Mouse (Mus musculus) olfactory bulb, adult 2 months (tissue): ENCODE data around the gene Hmgcll1.

ENCODE experiments used
- CTCF ChIP-seq: fragments of 200-500 bp; IDR thresholded peaks from 2 replicates; pipeline ENCODE4 v1.5.1; 2012; ENCODE audit warnings: low read depth, mild to moderate bottlenecking, low read length, moderate library complexity; ENCODE audit not compliant: insufficient read depth
- POLR2A ChIP-seq: fragments of 200-500 bp; IDR thresholded peaks from 2 replicates; pipeline ENCODE4 v1.6.1; 2012; ENCODE audit warnings: mild to moderate bottlenecking, low read depth, low read length, moderate library complexity; ENCODE audit not compliant: insufficient read depth

- TF ChIP-seq POLR2A (no peak), CTCF (no peak)
These were observed 25.2 kb upstream of the Hmgcll1 start for GRCm38 (mm10) chr9:75989491-75989890.
